Mouse (Mus musculus) left cerebral cortex, adult 11 months (tissue): ENCODE data around the gene Ddit4.

Experiments
- DNase-seq: peaks from one replicate; pipeline ENCODE4 v3.0.0; 2022; ENCODE audit warnings: low spot score

The Ddit4 gene

GRCm38 (mm10) chr10:59916649-59917048, 35.0 kb downstream of the Ddit4 start:
- DNase-seq = no peak

DNA sequence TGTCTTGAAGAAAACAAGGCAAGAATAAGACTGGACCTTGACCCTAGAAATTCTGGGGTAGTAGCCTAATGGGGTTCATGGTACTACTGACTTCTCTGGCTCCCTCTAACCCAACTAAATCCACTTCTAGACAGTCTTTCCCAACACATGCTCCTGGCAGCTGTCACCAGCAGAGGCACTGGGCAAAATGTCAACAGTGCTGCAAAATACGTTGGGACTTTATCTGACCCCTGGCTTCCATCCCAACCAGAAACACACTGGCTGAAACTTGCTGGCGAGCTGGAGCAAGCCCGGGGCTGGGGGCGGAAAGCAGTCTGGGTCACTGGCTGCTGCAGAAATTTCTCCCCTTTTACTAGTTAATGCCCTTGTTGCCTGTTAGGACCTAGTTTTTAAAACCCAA, 35.5 kb downstream of the Ddit4 start:
- no peak for DNase-seq

GRCm38 (mm10) chr10:59915196-59915962, 36.3 kb downstream of the Ddit4 start:
- no peak for DNase-seq

DNA sequence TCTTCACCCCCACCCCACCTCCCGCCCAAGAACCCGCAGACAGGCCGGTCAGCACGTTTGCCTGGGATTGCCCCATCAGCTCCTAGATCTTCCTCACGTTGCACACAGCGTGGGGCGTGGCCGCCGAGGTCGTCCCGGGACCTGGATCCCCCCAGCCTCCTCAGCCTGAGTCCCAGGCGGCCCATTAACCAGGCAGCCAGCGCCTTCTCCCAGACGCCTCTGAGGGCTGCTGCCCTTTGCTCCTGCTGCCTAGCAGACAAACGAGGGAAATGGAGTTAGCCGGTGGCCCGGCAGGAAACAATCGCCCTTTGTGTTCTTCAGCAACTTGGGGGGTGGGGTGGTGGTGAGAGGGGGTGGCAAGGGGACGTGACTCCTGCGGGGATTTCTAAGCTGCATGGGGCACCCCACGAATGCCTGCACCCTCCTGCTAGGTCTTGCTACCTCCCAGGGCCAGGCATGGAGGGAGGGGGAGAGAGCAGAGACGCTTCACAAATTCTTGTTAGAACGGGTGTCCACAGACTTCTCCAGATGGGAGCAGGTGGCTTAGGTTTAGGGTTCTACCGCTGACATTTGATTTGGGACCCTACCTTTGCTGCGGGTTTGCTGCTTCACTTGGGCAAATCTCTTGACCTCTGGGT, 40.0 kb downstream of the Ddit4 start:
- DNase-seq = no peak

DNA sequence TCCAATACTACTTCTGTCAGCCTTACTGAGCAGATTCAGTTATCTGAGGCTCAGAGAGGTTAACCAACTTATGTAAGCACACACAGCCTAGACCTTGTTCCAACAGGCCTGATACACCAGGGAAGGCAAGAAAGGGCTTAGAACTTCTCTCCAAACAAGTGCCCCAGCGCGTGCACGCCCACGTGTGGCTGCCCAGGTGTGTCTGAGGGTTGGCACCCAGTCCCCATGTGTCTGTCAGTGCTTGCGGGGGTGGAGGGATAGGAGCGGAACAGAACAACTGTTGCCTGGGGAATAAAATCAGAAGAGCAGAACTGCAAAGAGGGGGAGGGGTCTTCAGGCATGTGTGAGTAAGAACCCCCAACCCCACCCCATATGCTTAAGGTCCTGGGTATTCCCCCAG, 40.5 kb downstream of the Ddit4 start:
- no peak for DNase-seq

- DNase-seq = no peak
Measured at GRCm38 (mm10) chr10:59909357-59909847, 42.2 kb downstream of the Ddit4 start.

GRCm38 (mm10) chr10:59908776-59909315, 42.8 kb downstream of the Ddit4 start:
- no peak for DNase-seq

DNA sequence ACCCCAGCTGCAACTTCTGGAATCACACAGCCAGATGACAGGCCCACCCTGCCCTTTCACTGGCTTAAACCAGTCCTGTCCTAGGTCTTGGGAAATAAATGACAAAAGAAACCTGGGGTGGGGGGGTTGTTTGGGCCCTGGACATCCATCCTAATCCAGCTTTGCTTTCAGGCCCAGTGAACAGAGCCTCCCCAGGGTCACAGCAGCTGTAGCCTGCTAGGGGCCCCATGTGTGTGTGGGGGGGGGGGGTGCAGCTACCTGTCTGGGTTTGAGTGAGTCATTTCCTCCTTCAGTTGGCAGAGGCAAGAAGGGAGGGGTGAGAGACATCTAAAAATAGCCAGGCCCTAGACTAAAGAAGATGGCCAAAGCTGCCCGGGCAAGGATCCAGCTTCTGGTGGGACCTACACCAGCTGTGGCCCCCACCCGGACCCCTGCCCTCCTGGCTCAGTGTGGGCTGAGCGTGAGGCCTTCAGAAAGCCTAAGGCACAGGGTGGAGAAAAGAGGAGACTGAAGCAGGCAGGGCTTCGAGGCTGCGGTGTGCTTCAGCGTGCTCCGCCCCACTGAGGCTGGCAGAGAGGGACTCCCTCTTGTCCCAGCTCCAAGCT, 43.8 kb downstream of the Ddit4 start:
- no peak for DNase-seq

DNA sequence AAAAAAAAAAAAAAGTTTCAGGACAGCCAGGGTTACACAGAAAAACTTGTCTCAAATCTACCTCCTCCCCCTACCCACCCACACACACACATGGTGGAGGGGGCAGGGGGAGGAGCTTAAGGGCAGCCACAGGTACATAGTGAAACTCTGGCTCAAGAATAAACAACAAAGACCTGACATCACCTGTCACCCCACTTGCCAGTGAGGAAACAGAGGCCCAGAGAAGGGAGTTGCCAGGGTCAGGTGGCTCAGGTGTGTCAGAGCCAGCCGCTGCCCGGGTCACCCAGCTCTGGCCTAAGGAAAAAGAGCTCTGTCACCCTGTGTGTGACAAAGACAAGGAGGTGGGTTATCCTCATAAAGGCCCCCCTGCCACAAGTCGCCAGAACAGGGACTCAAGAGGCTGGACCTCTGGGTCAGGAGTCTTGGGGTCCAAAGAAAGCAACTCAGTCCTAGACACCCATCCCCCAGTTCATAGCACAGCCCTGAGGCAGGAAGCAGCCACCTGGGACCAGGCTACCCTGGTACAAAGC, 44.5 kb downstream of the Ddit4 start:
- DNase-seq = no peak

GRCm38 (mm10) chr10:59903170-59903569, 48.5 kb downstream of the Ddit4 start:
- no peak for DNase-seq

- no peak for DNase-seq
Measured at GRCm38 (mm10) chr10:59902606-59902990, 49.0 kb downstream of the Ddit4 start.

DNA sequence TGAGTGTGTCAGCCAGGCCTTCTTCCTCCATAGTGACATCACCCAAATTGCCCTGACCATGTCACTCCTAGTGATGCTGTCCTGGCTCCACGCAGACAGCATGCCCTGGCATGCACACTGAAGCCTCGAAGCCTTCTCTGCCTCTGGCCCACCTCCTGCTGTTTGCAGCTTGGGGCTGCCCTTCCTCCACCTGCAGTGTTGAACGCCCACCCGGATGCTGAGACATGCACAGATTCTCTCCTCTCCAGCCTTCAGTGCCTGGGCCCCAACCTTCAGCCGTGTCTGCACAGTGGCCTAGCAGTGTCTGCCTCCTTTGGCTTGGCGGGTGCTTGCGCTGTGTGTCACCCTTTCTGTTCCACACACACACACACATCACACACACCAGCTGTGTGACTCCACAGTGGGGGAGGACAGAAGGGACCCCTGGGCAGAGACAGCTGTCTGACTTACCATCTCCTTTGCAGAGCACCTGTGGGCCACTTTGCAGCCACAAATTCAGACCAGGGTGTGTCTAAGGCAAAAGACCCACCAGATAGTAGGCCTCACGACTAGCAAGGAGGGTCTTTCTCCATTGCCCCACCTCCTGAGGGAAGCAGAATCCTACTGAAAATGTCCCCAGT, 49.5 kb downstream of the Ddit4 start:
- no peak for DNase-seq

- no peak for DNase-seq
Measured at GRCm38 (mm10) chr10:59901463-59901862, 50.2 kb downstream of the Ddit4 start.

DNA sequence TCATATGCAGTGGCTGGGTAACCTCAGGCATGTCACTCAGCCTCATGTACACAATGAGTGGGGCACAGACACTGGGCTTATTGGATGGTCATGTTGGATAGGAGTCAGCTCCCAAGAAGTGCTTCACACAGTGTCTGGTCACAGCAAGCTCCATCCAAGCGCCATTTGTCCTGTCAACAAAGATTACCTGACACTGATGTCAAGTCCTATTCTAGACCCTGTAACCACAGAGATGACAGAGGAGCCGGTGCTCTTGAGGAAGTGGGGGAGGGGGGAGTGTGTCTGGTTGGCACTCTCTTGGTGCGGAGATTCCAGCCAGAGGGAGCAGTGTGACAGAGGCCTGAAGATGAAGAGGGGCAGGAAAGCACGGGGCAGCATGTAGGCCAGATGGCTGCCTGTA, 50.7 kb downstream of the Ddit4 start:
- DNase-seq = no peak

DNA sequence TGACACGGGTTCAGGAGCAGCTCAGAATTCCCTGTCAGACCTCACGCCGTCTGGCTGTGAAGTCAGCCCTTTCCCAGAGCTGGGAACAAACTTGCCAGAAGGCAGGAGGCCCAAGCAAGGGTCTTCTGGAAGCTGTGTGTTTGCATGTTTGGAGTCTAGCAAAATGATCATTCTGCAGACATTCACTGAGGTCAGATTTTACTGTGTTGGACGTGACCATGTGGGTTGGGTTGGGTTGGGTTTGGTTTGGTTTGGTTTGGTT, 51.5 kb downstream of the Ddit4 start:
- no peak for DNase-seq
